Mouse (Mus musculus): ENCODE measurements around the gene Fam57b. TPM values are rescaled to one million over a fixed set of nuclear protein-coding genes. Genes with fewer than 3 reads are reported as not detected.

The Fam57b gene
- total RNA-seq, 4 experiments from 2014 or later: 49.5 to 78.2 (median 66.4) TPM

GRCm38 (mm10) chr7:126798127-126799049, 920 bp downstream of the Fam57b start:
- no peak for DNase-seq (ENCODE audit: low spot score in 2 of 2)

GRCm38 (mm10) chr7:126799050-126799467, 1.6 kb downstream of the Fam57b start:
- DNase-seq (ENCODE audit: low spot score in 2 of 2): peak; percentile 91 to 95

DNA sequence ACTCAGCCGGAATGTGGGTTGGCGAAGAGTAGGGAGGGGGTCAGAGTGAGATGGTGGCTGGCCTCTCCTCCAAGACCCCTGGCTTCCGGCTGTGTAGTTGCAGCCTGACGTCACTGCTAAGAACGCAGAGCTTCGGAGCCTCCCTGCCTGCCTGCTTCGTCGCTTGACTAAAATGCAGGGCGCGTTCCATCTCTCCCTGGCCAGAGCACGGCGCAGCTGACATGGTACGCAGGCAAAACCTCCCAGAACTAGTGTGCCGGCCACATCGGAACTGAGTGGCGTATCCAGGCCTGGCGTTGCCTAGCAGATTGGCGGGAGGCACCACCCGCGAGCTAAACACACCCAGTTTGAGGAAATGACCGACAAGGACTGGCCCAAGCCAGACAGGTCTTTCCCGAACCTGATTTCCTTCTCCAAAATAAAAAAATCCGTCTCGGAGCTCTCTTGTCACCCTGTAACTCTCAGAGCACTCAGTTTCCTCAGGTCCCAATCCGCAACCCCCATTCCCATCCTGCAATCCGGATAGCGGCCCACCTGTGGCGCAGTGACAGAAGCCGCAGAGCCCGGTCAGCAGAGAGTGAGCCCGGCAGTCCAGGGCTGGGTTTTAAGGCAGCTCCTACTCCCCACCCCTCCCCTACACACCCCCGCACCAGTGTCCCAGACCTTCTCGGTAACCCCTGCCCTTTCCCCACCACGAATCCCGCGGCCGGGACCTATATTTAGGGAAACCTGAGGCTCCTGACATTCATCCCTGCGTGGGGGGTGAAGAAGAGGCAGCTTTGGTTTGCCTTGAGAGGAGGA, 2.2 kb downstream of the Fam57b start:
- DNase-seq (ENCODE audit: low spot score in 2 of 2): peak; percentile 76 to 87

DNA sequence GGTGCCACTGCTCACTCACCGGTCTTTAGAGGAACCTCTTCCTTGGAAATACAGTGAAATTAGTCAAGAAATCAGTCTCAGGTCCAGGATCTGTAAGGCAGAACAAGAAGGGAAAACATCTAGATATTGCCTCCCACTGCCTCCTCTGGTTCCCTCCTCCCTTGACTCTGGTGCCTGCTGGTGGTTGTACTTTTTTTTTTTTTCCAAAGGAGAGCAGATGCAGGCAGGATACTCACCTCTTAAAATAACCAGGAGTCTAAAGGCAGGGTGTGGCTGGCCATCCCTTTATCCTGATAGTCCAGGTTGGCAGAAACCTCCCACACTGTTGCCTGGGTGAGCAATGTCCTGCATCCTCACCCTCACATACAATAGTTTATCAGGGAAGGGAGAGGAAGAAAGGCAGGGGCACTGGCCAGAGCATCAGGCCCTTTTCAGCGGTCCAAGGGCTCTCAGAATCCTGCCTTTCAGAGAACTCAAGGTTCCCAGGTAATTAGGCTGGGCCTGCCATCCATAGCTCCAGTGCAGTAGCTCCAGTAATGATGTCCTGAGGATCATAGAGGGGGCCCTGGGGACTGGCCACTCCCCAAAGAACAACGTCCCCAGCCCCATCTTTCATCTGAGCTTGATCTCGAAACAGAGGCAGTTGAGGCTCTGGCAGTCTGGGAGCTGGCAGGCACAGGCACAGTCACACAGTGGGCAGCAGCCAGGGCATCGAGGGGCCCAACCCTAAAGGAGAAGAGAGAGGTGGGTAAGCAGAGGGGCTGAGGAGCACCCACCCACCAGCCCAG, 3.0 kb downstream of the Fam57b start:
- no peak for DNase-seq (ENCODE audit: low spot score in 2 of 2)

GRCm38 (mm10) chr7:126801057-126801422, 3.6 kb downstream of the Fam57b start:
- DNase-seq (ENCODE audit: low spot score in 2 of 2): no peak

DNA sequence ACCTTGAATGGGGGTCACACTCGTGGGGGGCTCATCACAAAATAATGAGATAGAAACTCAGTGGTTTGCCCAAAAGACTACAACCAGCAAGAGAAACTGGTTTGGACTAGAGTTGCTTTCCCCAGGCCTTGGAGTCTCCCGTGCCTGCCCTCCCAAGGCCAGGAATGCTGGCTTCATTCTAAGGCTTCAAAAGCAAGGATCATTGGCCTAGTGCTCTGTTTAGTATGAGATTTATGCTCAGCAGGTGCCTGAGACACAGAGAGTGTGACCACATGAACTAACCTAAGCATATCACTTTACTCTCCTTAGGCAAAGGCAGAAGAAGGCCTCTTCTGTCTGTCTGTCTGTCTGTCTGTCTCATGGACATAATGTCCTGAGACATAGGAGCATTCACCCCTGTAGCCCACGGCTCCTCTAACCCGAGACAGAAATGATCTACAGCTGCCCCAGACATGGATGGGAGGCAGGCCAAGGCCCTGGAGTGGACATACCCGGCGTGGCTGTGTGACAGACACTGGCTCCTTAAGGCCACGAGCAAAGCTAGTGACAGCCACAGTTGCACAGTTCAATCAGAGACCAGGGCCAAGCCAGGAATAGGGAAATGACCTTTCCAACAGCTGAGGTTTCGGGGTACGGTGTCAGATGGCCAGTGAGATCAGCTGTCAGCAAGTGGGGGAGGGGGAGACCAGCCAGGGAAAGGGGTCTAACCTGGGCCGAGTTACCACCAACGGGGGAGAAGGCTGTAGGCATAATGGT, 4.8 kb downstream of the Fam57b start:
- DNase-seq (ENCODE audit: low spot score in 2 of 2): peak; percentile 78 to 87

GRCm38 (mm10) chr7:126803181-126803580, 5.7 kb downstream of the Fam57b start:
- DNase-seq (ENCODE audit: low spot score in 2 of 2): no peak

DNA sequence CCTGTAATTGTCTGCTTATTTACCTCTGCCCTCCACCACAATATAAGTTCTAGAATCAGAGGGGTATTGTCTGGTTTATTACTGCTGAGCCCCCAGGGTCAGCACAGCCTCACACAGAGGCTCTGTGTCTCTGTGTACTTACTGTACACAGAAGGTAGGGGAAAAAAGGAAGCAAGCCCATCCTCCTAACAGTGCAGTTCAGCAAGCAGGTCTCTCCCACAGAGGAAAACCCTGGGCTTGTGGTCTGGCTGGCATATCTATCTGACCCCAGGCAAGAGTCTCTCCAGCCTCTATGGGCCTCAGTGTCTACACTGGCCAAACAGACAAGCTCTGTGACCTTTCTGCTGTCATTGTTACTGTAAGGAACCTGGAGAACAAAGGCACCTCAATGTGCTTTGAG, 6.3 kb downstream of the Fam57b start:
- no peak for DNase-seq (ENCODE audit: low spot score in 2 of 2)

DNA sequence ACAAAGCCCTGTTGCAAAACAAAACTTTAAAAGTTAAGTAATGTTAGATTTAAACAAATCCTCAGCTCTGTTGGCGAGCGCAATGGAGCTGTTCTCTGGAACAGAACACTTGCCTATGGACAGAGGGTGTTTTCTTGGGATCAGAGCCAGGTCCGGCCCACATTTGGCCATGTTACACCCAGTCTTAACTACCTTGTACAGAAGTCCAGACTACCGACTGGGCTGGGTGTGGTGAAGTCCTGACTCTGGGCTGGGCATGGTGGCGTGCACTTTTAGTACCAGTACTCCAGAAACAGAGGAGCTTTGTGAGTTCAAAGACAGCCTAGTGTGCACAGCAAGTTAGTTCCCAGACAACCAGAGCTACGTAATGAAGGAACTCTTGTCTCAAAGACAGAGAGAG, 9.5 kb downstream of the Fam57b start:
- peak in 1 of 2 experiments; percentile 61 for DNase-seq (ENCODE audit: low spot score in 2 of 2)

GRCm38 (mm10) chr7:126807405-126807804, 9.9 kb downstream of the Fam57b start:
- DNase-seq (ENCODE audit: low spot score in 2 of 2): peak; percentile 55 to 64

- DNase-seq (ENCODE audit: low spot score in 2 of 2): peak; percentile 77 to 85
These were observed 11.4 kb downstream of the Fam57b start for GRCm38 (mm10) chr7:126808703-126809455.

GRCm38 (mm10) chr7:126809723-126810369, 12.4 kb downstream of the Fam57b start:
- DNase-seq (ENCODE audit: low spot score in 2 of 2): no peak

DNA sequence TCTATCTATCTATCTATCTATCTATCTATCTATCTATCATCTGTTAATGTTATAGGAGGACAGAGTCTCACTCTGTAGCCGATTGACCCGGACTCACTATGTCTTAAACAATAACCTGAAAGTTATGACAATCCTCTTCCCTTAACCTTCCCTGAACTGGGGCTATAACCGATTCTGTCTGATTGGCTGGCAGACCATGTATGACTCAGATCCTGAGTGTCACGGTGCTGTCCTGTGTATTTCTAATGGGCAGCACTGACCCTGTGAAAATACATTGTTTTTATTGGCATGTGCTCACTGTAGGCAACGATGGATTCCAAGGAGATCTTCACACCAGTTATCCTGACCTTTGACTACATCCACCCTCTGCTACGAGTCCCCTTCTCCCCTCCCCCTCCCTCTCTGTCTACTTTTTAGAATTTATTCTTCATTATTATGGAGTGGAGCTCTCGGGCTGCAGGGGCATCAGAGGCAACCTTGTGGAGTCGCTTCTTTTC, 18.3 kb downstream of the Fam57b start:
- no peak for DNase-seq (ENCODE audit: low spot score in 2 of 2)

GRCm38 (mm10) chr7:126816494-126816893, 19.0 kb downstream of the Fam57b start:
- no peak for DNase-seq (ENCODE audit: low spot score in 2 of 2)

- no peak for DNase-seq (ENCODE audit: low spot score in 2 of 2)
These were observed 20.1 kb downstream of the Fam57b start for GRCm38 (mm10) chr7:126817595-126817994.

- no peak for DNase-seq (ENCODE audit: low spot score in 2 of 2)
These were observed 21.4 kb downstream of the Fam57b start for GRCm38 (mm10) chr7:126818818-126819217.

GRCm38 (mm10) chr7:126821835-126822511, 24.5 kb downstream of the Fam57b start:
- peak; percentile 70 to 73 for DNase-seq (ENCODE audit: low spot score in 2 of 2)

DNA sequence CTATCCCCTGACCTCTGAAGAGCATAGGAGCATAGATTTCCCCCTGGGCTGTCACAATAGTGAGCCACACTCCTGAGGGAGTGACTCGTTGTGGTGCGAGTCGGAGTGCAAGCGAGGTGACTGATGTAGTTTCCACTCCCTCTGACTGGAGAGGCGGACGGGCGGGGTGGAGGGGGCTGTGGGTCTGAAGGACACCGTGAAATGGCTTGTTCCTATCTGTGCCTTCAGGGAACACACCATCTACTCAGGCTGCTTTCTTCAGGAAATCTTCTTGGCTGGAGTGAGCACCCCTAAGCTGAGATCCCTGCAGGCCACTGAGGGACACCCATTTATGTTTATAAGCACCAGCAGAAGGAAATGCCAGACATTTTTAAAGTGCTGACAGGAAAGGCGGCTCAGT, 25.3 kb downstream of the Fam57b start:
- no peak for DNase-seq (ENCODE audit: low spot score in 2 of 2)

Measured in gastrocnemius, adult 8-10 months (tissue).